Mouse (Mus musculus): ENCODE data around the gene Ifnar1.

GRCm38 (mm10) chr16:91445566-91445965 lies 39.5 kb upstream of the Ifnar1 start:
- no peak for TF ChIP-seq CTCF (IDR thresholded peaks at IDR 0.05; ENCODE audit: low read depth)
- TF ChIP-seq EP300 (IDR thresholded peaks at IDR 0.05; ENCODE audit: low read depth): no peak

Data from liver, embryonic 14.5 days (tissue).